Mouse (Mus musculus): ENCODE measurements around the gene Pin1. TPM values are rescaled to one million over a fixed set of nuclear protein-coding genes. Genes with fewer than 3 reads are reported as not detected.
"Not testable (repeated sequence)": the region's sequence is repeated elsewhere in the genome, so short reads cannot be mapped to it uniquely, and the experiment has no call there.

The Pin1 gene
- total RNA-seq, 2 experiments from 2014 or later: 24.9 to 27.7 TPM

DNA sequence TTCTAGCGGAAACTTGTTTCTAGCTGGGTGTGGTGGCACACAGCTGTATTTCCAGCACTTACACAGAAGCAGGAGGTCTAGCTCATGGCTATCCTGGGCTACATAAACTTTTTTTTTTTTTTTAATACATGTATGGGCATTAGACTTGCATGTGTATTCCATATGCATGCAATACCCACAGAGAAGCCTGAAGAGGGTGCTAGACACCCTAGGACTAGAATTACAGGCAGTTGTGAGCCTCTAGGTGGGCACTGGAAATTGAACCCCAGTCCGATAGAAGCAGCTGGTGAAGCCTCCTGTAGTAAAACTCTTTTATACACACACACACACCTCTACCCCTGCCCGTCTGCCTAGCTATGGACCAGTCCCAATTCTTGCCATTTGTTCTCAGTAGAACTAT is 2.0 kb downstream of the Pin1 start:
- no peak for DNase-seq (ENCODE audit: low spot score in 2 of 2)

DNA sequence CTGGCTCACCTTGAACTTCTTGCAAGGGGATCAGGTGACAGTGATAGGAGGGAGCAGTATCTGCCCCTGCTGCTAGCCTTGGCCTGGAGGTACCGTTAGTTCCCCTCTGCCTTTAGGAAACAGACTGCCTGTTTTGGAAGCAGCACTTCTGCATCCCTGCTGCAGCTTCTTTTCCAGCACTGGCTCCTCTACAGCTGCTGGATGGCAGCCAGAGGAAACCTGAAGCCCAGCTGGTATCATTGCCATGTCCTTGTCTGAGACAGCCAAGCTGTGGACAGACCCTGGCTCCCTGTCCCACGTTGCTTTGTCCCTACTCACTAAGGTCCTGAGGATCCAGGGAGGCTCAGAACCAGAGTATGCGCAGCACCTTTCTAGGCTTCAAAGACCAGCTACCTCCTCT is 5.7 kb downstream of the Pin1 start:
- DNase-seq (ENCODE audit: low spot score in 2 of 2): peak in 1 of 2 experiments; percentile 40

DNA sequence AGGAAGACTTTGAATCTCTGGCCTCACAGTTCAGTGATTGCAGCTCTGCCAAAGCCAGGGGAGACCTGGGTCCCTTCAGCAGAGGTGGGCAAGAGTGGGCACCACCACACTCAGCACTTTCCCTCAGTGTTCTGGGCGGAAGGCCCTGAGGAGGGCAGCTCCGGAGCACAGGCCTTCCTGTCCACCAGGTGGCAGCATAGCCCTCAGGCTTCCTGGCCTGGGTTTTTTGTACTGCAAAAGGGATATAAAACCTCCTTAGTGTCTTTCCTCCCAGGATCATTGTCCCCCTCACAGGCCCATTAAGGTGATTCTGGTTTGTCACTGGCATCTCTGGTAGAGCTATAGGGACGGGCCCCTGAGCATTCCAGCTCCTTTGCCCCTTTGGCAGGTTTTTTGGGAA is 10.4 kb downstream of the Pin1 start:
- peak; percentile 56 to 68 for DNase-seq (ENCODE audit: low spot score in 2 of 2)

DNA sequence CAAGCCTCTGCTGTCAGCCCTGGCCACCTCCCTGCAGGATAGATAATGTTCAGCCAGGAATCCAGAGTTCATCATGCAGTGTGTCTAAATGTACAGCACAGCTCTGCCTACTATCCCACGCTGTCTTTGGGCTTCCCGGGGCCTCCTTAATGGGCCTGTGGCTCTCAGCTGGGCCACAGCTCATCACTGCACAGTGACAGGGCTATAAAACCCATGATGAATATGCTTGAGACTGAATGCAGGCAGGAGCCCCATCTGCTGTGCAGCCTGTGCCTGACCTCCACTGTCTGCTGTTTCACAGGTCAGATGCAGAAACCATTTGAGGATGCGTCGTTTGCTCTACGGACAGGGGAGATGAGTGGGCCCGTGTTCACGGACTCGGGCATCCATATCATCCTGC is 11.0 kb downstream of the Pin1 start:
- DNase-seq (ENCODE audit: low spot score in 2 of 2): no peak

DNA sequence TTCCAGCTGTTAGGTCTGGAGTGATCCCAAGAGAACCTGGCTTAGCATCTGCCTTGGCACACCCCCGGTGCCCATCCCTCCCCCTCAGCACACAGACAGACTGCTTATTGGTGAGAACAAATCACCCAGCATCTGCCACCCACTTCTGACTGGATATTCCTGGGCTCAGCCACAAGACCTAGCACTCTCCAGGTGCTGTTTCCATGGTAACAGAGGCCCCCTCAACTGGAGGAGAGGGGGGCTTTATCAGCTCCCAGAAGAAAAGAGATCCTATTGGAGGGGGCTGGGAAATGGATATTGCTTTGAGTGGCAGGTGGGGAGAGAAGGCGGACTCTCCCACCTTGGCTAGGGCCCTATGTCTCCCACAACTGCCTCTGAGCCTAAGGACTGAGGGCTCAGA is 12.1 kb downstream of the Pin1 start:
- DNase-seq (ENCODE audit: low spot score in 2 of 2): no peak

DNA sequence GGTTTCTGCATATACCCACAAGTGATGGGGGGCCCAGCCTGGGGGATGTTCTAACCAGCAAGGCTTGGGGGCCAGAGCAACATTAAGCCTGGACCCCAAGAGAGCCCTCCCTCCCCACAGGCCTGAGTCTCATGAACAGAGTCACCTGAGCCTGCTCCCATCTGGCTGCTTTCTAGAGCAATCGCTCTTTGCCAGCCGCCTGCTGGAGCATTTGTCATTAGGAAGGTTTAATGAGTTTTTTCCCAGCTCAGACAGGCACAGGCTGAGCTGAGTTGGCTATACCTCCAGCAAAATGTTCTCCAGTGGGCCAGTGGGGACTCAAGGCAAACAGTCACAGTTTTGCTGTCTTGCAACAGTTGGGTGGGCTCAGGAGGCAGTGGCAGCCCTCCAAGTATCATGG is 12.5 kb downstream of the Pin1 start:
- DNase-seq (ENCODE audit: low spot score in 2 of 2): no peak

DNA sequence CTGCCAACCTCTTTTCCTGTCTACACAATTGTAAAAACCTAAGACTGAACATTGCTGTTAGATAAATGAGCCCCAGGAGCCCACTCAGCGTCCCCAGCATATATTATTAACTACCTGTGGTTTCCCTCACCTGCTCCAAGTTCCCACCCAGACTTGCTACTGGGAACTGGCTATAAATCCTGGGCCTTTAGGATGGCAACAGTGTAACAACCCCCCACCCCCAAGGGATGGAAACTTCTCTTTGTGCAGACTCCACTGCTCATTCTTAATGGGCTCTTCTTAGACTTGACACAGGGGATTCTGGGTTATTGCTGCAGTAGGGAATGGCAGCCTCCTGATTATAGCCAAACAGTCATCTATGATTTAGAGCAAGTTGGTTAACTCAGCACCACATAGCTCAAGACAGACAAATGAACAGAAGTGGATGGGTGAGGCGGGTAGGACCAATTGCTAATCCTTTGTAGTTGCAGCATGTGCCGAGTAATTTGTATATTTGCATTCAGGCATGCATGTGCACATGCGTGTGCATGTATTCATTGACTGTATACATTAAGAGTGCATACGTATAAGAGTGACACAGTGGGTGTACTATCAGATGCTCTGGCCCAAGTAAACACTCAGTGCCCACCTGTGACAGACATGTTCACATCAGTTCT is 13.2 kb downstream of the Pin1 start:
- DNase-seq (ENCODE audit: low spot score in 2 of 2): no peak

DNA sequence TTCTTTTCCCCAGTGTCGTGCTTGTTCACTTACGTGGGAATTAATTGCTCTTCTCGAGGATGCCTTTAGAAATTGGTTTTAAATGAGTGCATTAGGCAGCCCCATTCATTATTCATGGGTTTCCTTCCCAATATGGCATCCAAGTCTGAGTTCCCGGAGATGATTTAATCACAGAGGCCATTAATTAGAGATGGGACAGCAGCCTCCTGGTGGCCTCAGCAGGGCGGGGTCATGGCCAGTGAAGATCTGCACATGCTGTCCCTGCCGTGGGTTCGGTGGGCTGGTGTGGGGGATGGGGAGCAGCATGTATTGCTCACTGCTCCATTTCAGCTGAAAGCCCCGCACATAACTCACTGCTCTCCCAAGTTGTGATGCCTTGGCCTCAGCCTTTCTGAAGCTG is 14.0 kb downstream of the Pin1 start:
- no peak for DNase-seq (ENCODE audit: low spot score in 2 of 2)

DNA sequence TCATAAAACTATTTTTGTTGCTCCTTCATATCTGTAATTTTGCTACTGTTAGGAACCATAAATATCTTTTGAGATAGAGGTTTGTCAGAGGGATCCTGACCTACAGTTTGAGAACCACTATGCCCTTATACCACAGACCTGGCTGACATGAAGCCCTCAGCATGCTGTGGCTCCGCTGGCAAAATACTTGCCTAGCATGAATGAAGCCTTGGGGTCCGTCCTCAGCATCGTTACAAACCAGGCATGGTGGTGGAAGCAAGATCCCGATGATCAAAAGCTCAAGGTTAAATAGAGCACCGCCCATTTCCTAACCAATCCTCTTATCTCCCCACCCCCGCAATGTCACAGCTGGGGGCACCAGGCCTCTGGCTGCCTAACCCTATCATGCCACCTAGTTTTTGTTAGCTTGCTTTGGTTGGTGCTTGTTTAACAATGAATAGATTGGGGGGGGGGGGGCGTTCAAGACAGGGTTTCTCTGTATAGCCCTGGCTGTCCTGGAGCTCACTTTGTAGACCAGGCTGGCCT is 14.7 kb downstream of the Pin1 start:
- no peak for DNase-seq (ENCODE audit: low spot score in 2 of 2)

DNA sequence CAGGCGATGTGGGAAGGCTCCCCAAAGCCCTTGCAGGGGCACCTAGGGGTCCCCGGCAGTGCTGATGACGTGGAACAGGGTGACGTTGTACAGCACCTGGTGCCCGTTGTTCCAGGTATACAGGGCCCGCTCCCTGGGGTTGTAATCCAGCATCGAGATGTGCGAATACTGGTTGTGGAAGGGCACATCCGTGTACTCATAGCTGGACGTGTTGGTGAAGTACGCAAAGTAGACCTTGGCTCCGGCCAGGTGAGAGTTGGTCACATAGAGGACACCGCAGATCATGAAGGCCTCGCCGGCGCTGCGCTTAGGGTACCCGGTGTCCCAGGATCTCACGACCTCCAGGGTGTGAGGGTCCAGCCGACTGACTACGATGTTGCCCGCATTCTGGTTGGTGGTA is 16.2 kb downstream of the Pin1 start:
- no peak for DNase-seq (ENCODE audit: low spot score in 2 of 2)

DNA sequence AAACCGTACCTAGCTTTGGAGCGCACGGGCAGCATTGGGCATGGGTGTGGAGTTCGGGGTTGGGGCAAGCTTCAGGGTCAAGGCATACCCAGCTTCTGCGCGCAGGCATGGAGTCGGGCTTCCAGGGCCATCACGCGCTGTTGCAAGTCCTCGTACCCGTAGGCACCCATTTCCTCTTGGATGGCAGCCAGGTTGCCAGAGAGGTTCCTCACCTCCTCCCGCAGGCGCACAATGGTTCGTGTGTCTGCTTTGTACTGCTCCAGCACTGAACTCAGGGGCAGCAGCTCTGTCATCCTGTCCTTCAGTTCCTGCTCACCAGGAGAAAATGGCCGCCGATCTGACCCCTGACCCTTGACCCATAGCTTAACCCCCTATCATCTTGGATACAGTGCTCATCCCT is 20.2 kb downstream of the Pin1 start:
- no peak for DNase-seq (ENCODE audit: low spot score in 2 of 2)

DNA sequence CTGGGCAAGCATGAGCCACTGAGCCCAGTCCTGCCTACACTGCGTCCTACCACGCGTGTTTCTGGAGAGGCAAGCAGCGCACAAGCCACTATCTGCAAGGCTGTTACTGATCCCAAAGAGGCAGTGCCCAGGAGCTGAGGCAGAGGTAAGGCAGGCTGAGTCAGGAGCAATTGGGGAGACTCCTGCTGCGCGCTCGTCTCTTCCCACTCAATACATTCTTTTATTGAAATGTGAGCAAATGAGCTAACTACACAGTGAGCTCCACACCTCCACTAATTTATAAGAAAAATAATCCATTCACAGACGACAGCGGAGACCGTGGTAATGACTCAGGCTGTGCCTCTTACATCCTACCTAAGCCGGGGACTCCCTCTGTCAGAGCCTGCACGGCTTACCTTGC is 26.0 kb downstream of the Pin1 start:
- no peak for DNase-seq (ENCODE audit: low spot score in 2 of 2)

DNA sequence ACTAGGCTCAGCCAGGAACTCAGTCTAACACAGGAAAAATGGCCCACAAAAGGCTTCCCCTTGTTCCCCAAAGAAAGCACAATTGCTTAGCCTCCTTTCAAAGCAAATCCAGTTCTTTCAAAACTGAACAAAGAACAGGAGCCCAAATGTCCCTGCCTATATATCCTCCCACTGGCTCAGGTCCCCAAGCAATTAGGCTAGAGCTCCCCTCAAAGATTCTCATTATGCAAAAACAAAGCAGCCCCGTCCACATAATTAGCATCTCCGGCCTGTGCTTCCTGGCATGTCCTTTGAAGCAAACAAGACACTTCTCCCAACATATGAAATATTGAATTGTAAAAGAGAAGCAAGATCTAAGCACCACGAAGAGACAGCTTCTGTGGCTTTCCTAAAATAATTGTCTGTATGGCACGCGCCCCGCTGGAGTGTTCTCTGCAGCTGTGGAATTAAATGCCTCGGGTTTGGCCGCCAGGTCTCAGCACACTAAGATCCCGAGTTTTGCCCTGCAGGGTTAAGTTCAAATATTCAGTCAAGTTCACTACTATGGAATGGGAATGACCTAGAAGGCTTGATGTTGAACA is 28.6 kb downstream of the Pin1 start:
- DNase-seq (ENCODE audit: low spot score in 2 of 2): no peak

DNA sequence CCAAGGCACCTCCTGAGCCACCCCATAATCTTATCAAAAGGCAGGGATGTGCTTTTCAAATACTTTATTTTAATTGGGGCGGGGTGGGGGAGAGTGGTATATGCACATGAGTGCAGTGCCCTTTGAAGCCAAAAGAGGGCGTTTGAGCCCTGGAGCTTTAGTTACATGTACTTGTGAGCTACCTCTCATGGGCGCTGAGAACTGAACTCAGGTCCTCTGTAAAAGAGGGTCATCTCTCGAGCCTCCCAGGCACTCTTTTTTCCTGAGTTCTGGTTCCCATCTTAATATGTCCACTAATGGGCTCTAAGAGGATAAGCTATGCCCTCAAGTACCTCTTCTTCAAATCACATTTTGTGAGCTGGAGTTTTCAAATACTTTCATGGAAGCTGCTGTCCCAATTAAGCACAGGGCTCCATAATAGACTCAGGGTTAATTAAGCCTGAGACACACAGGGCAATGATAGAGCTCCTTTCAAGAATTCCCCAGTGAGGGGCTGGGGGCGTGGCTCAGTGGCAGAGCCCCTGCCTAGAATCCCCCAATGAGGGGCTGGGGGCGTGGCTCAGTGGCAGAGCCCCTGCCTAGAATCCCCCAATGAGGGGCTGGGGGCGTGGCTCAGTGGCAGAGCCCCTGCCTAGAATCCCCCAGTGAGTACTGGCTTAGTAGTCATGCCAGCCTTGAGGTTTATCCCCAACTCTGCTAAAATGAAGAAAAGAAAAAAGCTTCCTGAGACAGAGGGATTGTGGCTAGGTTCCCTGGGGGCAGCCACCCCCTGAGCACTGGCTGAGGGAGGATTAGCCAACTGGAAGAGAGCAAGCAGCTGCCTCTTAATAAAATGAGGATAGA is 29.9 kb downstream of the Pin1 start:
- no peak for DNase-seq (ENCODE audit: low spot score in 2 of 2)

DNA sequence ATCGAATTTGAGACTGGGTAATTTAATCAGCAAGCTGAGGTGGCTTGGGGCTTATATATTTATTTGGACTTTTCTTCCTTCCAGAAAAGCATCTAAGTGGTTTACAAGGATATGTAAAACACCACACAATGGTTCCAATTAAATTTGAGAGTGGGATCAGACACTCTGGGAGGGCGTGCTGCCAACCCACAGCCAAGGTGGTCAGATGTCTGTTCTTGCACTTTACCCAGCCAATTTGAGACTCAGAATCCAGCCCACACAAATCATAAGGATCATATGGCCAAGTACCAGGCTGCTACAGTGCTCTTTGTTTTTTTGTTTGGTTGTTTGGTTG is 30.5 kb downstream of the Pin1 start:
- DNase-seq (ENCODE audit: low spot score in 2 of 2): no peak

DNA sequence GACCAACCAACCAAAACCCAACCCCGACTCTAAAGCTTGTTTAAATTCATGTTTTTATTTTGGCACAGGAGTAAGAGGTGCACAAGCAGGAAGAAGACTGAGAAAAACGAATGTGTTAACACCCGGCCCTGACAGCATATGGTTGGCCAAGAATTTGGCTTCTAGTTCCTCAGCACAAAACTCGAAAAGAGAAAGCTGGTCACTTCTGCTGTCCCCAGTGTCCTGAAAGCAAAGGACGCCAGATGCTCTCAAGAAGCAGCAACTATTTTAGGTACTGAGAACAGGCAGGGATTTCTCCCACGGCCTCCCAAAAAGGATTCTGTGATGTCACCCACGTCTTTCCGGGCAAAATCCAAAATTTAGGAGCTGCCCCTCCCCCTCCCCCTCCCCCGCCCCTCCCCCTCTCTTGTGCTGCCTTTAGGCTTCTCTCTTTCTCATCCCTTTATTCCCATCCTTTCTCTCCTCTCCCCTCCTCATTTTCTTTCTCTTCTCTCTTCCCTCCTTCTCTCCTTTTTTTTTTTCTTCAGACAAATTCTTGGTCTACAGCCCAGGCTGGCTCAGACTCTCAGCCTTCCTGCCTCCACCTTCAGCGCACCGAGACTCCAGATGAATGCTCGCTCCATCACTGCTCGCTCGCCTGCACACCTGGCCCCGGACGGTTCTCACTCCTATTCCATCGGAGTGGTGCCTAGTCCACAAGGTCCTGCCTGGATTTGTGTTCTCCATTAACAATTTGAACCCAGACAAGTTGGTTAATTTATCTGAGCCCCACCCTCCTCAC is 33.4 kb downstream of the Pin1 start:
- DNase-seq (ENCODE audit: low spot score in 2 of 2): no peak

DNA sequence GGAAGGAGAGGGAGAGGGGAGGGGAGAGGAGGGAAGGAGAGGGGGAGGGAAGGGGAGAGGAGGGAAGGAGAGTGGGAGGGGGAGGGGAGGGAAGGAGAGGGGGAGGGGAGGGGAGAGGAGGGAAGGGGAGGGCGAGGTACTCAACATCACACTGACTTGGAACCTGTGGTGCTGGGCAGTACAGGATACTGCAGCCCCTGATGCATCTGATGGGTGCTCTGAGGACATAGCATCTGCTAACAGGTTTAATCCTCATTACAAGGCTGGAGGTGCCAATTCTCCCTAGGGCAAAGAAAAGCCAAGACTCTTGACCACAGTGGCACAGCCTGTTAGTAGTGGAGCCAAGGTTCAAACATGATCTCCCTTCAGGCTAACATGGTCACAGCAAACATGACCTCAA is 37.5 kb downstream of the Pin1 start:
- no peak for DNase-seq (ENCODE audit: low spot score in 2 of 2)

DNA sequence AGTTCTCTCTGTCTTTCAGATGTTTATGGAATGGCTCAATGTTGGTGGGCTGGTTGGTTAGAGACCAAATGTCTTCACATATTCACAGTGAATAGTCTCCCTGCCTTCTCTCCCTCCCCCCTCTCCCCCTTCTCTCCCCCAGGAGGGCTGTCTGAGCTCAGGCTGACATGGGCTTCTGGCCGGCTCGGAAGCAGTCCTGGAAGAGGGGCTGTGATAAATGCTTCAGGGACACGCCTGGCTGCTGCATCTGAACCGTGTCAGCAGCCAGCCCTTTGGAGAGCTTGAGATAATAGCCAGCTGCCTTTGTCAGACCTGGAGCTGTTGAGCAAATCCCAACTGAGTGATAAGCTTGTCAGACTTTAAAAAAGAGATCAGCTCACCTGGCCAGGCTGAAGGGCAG is 38.0 kb downstream of the Pin1 start:
- DNase-seq (ENCODE audit: low spot score in 2 of 2): no peak

DNA sequence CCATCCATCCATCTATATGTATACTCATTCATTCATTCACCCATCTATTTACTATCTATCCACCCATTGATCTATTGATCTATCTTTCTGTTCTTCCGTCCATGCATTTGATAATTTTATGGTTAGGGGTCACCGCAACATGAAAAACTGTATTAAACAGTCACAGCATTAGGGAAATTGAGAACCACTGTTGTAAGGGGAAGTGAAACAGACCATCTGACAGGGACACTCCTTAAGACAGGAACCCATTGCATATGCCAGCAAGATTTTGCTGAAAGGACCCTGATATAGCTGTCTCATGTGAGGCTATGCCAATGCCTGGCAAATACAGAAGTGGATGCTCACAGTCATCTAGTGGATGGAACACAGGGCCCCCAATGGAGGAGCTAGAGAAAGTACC is 38.6 kb downstream of the Pin1 start:
- DNase-seq (ENCODE audit: low spot score in 2 of 2): not testable (repeated sequence)

DNA sequence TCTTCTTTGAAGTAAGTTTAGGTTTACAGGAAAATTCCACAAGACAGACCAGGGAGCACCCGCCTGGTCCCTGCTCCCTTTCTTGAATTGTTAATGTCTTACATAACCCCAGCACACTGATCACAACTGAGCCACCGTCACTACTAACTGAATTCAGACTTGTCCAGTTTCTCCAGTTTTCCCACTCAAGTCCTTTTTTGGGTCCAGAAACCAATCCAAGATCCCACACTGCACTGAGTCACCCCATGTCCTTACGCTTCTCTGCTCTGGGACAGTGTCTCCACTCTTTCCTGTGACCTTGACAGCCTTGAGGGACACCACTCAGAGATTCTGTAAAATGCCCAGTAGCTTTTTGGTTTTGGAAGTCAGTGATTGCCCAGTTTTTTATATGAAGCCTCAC is 41.0 kb downstream of the Pin1 start:
- no peak for DNase-seq (ENCODE audit: low spot score in 2 of 2)

DNA sequence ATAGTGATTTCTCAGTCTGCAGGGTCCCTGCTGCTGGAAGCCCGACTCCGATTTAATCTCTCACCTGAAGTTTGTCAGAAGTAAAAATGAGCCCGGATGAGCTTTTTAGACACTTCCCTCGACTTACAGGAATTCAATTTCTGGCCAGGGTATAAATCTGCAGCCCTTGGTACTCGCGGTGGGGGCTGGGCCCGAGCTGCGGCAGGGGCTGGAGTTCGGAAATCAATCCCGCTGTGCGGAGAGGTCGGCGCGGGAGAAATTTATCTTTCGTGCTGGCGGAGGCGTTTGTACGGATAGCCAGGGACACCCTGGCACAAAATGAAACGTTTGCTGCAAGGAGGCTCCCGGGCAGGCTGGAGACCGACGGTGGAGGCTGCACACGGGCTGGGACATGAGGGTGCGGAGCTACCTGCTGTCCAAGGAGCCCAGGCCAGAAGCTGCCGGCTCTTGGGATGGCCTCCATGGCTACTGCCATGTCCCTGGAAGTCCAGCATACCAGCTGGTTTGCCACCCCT is 42.9 kb downstream of the Pin1 start:
- peak; percentile 27 to 28 for DNase-seq (ENCODE audit: low spot score in 2 of 2)

Data from adrenal gland, adult 18-20 months (tissue).